Mouse (Mus musculus) neural tube, embryonic 15.5 days (tissue): ENCODE results near the gene Vangl2. TPM values are rescaled to one million over a fixed set of nuclear protein-coding genes. Genes with fewer than 3 reads are reported as not detected.

Source experiments
- ATAC-seq: fragments of 200-750 bp; cut with Nextera tagmentation; 2 replicates; pipeline ENCODE4 v1.8.0; 2017; ENCODE audit warnings: mild to moderate bottlenecking, moderate TSS enrichment, moderate library complexity; ENCODE audit not compliant: low FRiP score
- H3K27ac ChIP-seq: fragments of 300-500 bp; sonication (generic); replicated peaks from 2 replicates; pipeline ENCODE4 v1.5.1; 2015; ENCODE audit warnings: mild to moderate bottlenecking, inconsistent platforms
- H3K27me3 ChIP-seq: fragments of 300-500 bp; sonication (generic); replicated peaks from 2 replicates; pipeline ENCODE4 v1.6.1; 2015; ENCODE audit warnings: inconsistent platforms
- H3K36me3 ChIP-seq: fragments of 300-500 bp; sonication (generic); 2 replicates; pipeline ENCODE4 v1.6.1; 2015; ENCODE audit warnings: inconsistent platforms
- H3K4me1 ChIP-seq: fragments of 300-500 bp; sonication (generic); 2 replicates; pipeline ENCODE4 v1.6.1; 2015; ENCODE audit warnings: inconsistent platforms
- H3K4me2 ChIP-seq: fragments of 300-500 bp; sonication (generic); 2 replicates; pipeline ENCODE4 v1.6.1; 2015; ENCODE audit warnings: inconsistent platforms, mild to moderate bottlenecking, moderate library complexity
- H3K4me3 ChIP-seq: fragments of 300-500 bp; sonication (generic); replicated peaks from 2 replicates; pipeline ENCODE4 v1.5.1; 2015; ENCODE audit warnings: mild to moderate bottlenecking, inconsistent platforms
- H3K9ac ChIP-seq: fragments of 300-500 bp; sonication (generic); replicated peaks from 2 replicates; pipeline ENCODE4 v1.6.1; 2015; ENCODE audit warnings: mild to moderate bottlenecking, inconsistent platforms
- H3K9me3 ChIP-seq: fragments of 300-500 bp; sonication (generic); replicated peaks from 2 replicates; pipeline ENCODE4 v1.6.1; 2016; ENCODE audit warnings: inconsistent platforms
- WGBS: fragments of 180-500 bp; shearing (Covaris S2); methylation state at CpG from one replicate; pipeline ENCODE4 v1.1.7; 2015; ENCODE audit warnings: mixed read lengths; 5-methylcytosine and 5-hydroxymethylcytosine counted together
- polyA plus RNA-seq: library from polyadenylated mRNA; unstranded; fragments of >200 nt; fragmentation: Nextera tagmentation; extraction: Ambion mirVana; gene quantifications from 2 replicates; pipeline ENCODE4 v1.2.1, GENCODE M21; 2015

The Vangl2 gene
- polyA plus RNA-seq, 1 experiment from 2014 or later, result 40.1 TPM

DNA sequence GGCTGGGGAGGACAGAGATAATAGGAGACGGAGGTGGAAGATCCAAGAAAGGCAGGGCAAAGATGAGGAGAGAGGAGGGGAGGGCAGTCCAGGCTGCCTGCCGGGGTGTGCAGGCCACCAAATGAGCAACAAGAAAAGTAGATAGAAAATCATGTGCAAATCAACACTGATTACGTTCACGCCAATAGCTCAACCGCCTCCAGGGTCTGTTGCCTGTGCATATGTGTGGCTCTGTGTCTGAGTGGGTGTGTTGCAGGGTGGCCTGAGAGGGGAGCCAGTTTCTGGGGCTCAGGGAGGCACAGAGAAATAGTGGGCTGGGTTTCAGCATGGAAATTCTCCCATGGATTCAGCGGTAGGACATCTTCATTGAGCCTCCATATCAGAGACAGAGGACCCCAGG lies 30.1 kb upstream of the Vangl2 start:
- H3K36me3 ChIP-seq, result no peaks in the 10 kb centered on the region

DNA sequence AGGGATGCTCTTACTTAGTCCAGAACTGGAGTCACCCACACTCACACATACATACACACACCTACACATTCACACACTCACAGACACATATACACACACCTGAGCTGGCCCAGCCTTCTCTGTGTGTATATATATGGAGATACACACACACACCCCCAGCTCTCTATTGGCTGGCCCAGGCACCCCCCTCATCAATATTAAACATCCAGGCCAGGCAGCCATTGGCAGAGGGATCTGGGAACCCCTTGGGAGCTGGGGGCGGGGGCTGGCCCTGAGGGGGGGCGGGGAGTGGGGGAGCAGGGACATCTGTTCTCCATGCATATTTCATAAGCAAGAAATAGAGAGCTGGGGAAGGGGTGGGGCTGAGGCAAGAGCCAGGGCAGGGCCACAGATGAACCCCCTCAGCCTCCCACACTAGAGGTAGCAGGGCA lies 29.3 kb upstream of the Vangl2 start, which contains the start of gene Nhlh1:
Gene Nhlh1, minus strand, starts transcription at position 83 of the 431 bp plus-strand sequence.
- Histone ChIP-seq H3K27ac (no peak within 1 kb of the TSS; the same call in 1 of the 2 replicates), H3K4me3 (peak within 1 kb of the TSS; percentile 19), H3K9ac (no peak within 1 kb of the TSS), H3K4me1 (peaks cover 36% of the 10 kb centered on the region), H3K27me3 (no peaks in the 10 kb centered on the region), H3K9me3 (no peaks in the 10 kb centered on the region), H3K4me2 (0 out of 2 replicates have a peak within 1 kb of the TSS, but pooled peaks have one; percentile 17), H3K36me3 (no peaks in the 10 kb centered on the region)
- peak; percentile 22; the same call in 1 of the 2 replicates for ATAC-seq
- 18% methylated on average over 2 of the region's 2 CpGs for WGBS

More for the DNA sequence above, 30.1 kb upstream of the Vangl2 start:
- peaks cover 29% of the 10 kb centered on the region for H3K4me1 ChIP-seq
- H3K27me3 ChIP-seq, result no peaks in the 10 kb centered on the region
- no peak overlapping the region for H3K9ac ChIP-seq
- no peak overlapping the region for H3K4me2 ChIP-seq
- no peak overlapping the region; the same call in 1 of the 2 replicates for H3K27ac ChIP-seq
- H3K4me3 ChIP-seq, result no peak overlapping the region
- 41% methylated on average over 6 of the region's 6 CpGs for WGBS
- no peaks in the 10 kb centered on the region for H3K9me3 ChIP-seq
- no peak for ATAC-seq

DNA sequence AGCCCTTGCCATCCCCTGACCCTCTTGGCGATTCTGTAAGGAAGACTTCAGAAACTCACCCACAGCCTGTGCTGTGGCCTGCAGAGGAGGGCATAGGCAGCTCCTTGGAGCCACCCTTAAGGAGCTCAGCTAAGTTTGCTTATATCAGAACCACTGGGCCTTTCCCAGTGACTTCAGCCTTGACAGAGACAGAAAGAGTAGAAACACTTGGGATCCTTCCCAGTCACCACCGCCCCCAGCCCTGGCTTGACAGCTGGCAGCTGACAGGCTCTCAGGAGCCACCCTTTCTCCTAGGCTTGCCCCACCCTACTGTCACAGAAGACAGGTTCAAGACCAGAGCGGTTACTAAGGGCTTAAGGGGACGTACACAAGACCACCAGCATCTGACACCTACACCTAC lies 28.0 kb upstream of the Vangl2 start:
- ATAC-seq, result no peak
- 69% methylated on average over 4 of the region's 4 CpGs for WGBS
- no peaks in the 10 kb centered on the region for H3K9me3 ChIP-seq
- no peaks in the 10 kb centered on the region for H3K36me3 ChIP-seq
- H3K4me1 ChIP-seq, result peaks cover 36% of the 10 kb centered on the region
- H3K4me3 ChIP-seq, result peak overlapping the region; percentile 19
- peak overlapping the region; percentile 13; the same call in 1 of the 2 replicates for H3K4me2 ChIP-seq
- no peaks in the 10 kb centered on the region for H3K27me3 ChIP-seq
- no peak overlapping the region for H3K27ac ChIP-seq
- no peak overlapping the region for H3K9ac ChIP-seq

DNA sequence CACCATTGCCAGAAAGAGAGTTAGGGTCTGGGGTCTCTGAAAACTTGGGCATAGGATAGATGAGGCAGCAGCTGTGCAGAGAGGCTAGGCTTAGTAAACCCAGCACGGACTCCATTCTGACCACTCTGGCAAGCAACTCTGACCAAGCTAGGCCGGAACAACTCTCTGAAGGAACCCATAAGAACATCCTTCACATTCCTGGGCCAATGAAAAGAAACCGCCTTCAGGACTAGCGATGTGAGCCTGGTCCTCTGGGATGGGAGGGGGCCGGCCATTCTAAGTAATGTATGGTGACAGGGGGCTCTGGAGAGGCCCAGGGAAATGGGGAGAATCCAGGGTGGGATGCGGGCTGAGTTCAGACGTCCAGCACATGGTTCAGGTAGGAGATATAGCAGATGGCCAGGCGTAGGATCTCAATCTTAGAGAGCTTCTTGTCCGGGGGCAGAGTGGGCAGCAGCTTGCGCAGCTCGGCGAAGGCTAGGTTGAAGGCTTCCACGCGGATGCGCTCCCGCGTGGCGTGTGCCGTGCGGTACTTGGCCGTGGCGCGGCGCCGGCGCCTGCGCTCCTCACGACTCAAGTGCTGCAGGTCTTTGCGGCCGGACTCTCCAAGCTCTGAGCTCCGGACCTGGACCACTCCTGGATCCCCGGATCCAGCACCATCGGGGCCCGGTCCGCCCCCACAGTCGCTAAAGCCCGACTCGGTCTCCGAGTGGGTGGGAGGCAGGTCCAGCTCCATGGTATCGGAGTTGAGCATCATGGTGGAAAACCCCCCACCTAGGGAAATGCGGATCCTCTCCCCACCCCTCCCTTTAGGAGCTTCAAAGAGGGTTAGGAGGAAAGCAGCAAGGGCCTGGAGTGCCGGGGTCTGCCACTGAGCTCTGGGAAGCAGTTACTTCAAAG lies 25.5 kb upstream of the Vangl2 start:
- Histone ChIP-seq H3K4me3 (peak overlapping the region; percentile 48), H3K36me3 (no peaks in the 10 kb centered on the region), H3K4me2 (peak overlapping the region; percentile 84), H3K27ac (peak overlapping the region; percentile 28), H3K9ac (peak overlapping the region; percentile 61), H3K9me3 (no peaks in the 10 kb centered on the region), H3K4me1 (peaks cover 33% of the 10 kb centered on the region), H3K27me3 (no peaks in the 10 kb centered on the region)
- 2% methylated on average over 42 of the region's 42 CpGs for WGBS
- ATAC-seq, result peak; percentile 68

DNA sequence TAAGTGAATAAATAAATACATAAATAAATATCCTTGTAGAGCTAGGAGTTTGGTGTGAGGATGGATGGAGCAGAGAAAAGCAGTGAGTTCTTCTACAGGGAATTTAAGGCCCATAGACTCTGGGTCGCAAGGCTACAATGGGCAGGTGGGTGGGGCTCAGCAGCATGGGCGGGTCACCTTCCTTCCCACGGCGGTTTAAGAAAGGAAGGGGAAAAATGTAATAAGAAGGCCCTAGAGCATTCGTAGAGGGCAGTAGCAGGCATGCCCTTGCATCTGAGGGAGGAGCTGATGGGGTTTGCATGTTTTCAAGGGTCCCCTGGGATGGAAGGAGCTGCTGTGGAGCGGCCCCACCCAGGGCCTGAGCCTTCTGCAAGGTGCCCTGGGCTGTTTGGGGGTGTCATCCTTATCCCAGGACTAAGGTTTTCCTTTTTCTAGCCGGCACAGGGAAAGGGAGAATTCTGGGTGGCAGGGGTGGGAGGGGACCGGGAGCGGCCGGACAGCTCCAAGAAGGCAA lies 24.6 kb upstream of the Vangl2 start:
- H3K36me3 ChIP-seq, result no peaks in the 10 kb centered on the region
- no peak overlapping the region for H3K27ac ChIP-seq
- peaks cover 35% of the 10 kb centered on the region for H3K4me1 ChIP-seq
- H3K4me2 ChIP-seq, result peak overlapping the region; percentile 84
- H3K27me3 ChIP-seq, result no peaks in the 10 kb centered on the region
- ATAC-seq, result no peak
- WGBS, result 21% methylated on average over 10 of the region's 10 CpGs
- H3K9ac ChIP-seq, result no peak overlapping the region
- peak overlapping the region; percentile 48 for H3K4me3 ChIP-seq
- no peaks in the 10 kb centered on the region for H3K9me3 ChIP-seq

DNA sequence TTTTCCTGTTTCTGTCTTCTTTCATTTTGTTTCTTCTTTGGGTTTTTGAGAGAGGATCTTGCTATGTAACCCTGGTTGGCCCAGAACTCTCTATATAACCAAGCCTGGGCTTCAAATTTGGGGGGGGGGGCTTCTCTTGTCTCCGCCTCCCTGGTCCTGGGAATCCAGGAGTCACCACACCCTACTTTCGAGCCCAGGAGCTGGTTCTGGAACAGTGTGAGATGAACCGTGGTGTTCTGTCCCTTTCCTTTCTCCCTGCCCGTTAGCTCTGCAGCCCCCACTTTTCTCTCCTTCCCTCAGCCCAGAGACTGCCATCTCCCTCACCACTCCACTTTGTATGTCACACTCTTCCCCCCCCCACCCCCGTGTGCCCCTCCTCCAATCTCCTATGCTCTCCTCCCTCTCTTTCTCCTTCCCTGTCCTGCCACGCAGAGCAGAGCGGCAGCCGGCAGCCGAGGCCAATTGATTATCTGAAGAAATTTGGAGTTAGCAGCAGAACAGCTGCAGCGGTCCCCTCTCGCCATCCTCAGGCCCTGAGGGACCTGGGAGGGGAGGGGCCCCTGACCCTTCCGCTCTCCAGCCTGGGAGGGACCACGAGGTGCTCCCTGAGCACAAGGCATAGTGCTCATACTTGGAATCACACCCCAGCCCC lies 21.0 kb upstream of the Vangl2 start:
- Histone ChIP-seq H3K36me3 (no peaks in the 10 kb centered on the region), H3K9me3 (no peaks in the 10 kb centered on the region), H3K4me2 (peak overlapping the region; percentile 40), H3K4me3 (no peak overlapping the region), H3K9ac (peak overlapping the region; percentile 26; the same call in 1 of the 2 replicates), H3K27ac (peak overlapping the region; percentile 77), H3K4me1 (peaks cover 34% of the 10 kb centered on the region), H3K27me3 (no peaks in the 10 kb centered on the region)
- WGBS, result 12% methylated on average over 13 of the region's 13 CpGs
- 0 out of 2 replicates have a peak, but pooled peaks have one; percentile 4 for ATAC-seq

DNA sequence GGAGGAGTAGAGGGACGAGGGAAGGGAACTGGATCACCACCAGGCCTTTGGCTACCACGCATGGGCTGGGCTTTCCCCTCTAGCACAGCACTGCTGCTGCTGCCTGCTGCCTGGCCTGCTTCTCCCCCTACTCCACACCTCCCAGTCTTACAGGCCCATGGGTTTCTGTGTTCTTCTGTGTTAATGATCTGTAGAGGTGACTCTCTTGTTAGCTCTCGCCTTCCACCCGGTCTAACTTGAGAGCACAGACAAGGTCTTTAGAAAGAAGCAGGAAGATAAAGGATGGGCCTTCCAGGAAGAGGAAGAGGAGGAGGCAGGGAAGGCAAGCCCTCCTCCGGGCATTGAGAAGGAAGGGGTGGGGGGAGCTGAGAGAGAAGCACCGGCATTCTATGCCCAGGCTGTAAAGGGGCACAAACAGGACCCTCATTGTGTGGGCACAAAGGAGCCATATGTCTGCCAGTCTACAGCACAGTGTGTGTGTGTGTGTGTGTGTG lies 20.0 kb upstream of the Vangl2 start:
- Histone ChIP-seq H3K9ac (peak overlapping the region; percentile 20; the same call in 1 of the 2 replicates), H3K4me1 (peaks cover 24% of the 10 kb centered on the region), H3K27ac (peak overlapping the region; percentile 77), H3K4me3 (no peak overlapping the region), H3K27me3 (no peaks in the 10 kb centered on the region), H3K9me3 (no peaks in the 10 kb centered on the region), H3K36me3 (no peaks in the 10 kb centered on the region), H3K4me2 (peak overlapping the region; percentile 40)
- ATAC-seq, result peak; percentile 55
- WGBS, result 4% methylated on average over 6 of the region's 6 CpGs

DNA sequence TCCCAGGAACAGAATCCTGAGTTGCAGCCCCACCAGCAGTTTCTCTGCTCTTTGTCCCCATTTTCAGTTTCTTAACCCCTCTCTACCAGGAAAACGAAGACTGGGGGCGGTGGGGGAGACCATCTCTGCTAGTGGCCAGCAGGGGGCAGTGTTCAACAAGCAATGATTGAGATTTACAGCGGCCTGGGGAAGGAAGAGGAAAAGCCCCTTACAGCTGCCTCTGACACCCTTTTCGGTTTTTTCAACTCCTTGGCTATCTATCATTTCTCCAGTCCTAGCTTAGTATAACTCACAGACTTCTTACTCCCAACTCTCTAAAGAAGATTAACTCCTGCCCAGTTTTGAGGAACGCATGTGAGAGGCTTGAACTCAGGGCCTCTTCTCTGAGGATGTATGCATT lies 18.7 kb upstream of the Vangl2 start:
- 5% methylated on average over 5 of the region's 5 CpGs for WGBS
- Histone ChIP-seq H3K4me1 (peaks cover 17% of the 10 kb centered on the region), H3K36me3 (no peaks in the 10 kb centered on the region), H3K27ac (no peak overlapping the region), H3K9me3 (no peaks in the 10 kb centered on the region), H3K4me2 (no peak overlapping the region), H3K4me3 (no peak overlapping the region), H3K9ac (no peak overlapping the region), H3K27me3 (no peaks in the 10 kb centered on the region)
- ATAC-seq, result peak; percentile 53; the same call in 1 of the 2 replicates

DNA sequence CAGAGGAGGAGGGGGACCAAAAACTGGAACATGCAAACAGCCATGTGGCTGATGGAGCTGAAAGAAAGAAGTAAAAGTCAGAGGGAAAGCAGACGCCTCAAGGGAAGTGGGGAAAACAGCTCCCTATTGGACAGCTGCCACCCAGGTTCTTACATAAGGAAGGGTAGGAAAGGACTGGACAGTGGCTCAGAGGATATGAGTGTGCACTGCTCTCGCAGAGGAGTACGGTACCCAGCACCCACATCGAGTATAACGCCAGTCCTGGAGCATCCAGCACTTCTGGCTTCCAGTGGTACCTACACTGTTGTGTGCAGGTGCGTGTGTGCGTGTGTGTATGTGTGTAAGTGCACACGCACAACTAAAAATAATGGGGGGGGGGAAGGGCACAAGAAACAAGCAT lies 18.2 kb upstream of the Vangl2 start:
- no peak for ATAC-seq
- no peak overlapping the region for H3K4me3 ChIP-seq
- no peaks in the 10 kb centered on the region for H3K9me3 ChIP-seq
- peaks cover 17% of the 10 kb centered on the region for H3K4me1 ChIP-seq
- no peaks in the 10 kb centered on the region for H3K36me3 ChIP-seq
- WGBS, result 74% methylated on average over 8 of the region's 8 CpGs
- H3K9ac ChIP-seq, result no peak overlapping the region
- no peak overlapping the region for H3K27ac ChIP-seq
- no peak overlapping the region for H3K4me2 ChIP-seq
- no peaks in the 10 kb centered on the region for H3K27me3 ChIP-seq

DNA sequence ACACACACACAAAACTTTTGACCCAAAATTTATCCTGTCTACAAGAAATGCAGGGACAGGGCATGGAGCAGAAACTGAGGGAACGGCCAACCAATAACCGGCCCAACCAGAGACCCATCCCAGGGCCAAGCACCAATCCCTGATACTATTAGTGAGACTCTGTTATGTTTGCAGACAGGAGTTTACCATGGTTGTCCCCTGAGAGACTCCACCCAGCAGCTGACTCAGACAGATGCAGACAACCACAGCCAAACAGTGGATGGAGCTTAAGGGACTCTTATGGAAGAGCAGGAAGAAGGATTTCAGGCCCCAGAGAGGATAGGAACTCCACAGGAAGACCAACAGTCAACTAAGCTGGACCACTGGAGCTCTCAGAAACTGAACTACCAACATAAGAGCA lies 1.7 kb upstream of the Vangl2 start:
- no peak overlapping the region for H3K27ac ChIP-seq
- H3K4me3 ChIP-seq, result no peak overlapping the region
- H3K4me2 ChIP-seq, result no peak overlapping the region
- WGBS, result 95% methylated on average over 2 of the region's 2 CpGs
- no peak for ATAC-seq
- no peaks in the 10 kb centered on the region for H3K36me3 ChIP-seq
- no peaks in the 10 kb centered on the region for H3K27me3 ChIP-seq
- peaks cover 27% of the 10 kb centered on the region for H3K4me1 ChIP-seq
- H3K9ac ChIP-seq, result no peak overlapping the region
- no peaks in the 10 kb centered on the region for H3K9me3 ChIP-seq

DNA sequence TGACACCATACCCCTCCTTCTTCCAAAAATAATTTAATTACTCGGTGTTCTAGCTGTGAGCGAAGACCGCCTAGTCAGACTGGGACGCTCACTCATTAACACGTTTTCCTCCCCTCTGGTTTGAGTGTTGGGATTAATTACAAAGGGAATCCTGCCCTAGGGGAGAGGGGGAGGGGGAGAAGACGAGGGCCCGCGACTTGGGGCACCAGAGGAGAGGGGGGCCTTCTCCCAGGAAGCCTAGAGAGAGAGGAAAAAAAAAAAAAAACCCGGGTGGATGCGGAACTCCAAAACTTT lies 488 bp downstream of the Vangl2 start:
- Histone ChIP-seq H3K27me3 (no peaks in the 10 kb centered on the region), H3K4me1 (peaks cover 47% of the 10 kb centered on the region), H3K36me3 (no peaks in the 10 kb centered on the region), H3K9ac (peak overlapping the region; percentile 91), H3K4me3 (peak overlapping the region; percentile 94), H3K4me2 (peak overlapping the region; percentile 89), H3K27ac (peak overlapping the region; percentile 98), H3K9me3 (no peaks in the 10 kb centered on the region)
- WGBS, result 6% methylated on average over 10 of the region's 10 CpGs
- peak; percentile 23 for ATAC-seq
